7 mouse cellular contexts compared by ENCODE assay signal in genomic region chr11:30444192-30444905, GRCm38 (mm10). TPM values are rescaled to one million over a fixed set of nuclear protein-coding genes. Genes with fewer than 3 reads are reported as not detected.
"Had no signal": no experiment of that assay in that cellular context is flagged by ENCODE, and none has a peak within 500 bp of the region (broad histone marks: within the 10 kb centered on the region; RNA-seq: fewer than 3 reads in every experiment).

No protein-coding gene starts in this region.

RNA-seq across cellular contexts. Expression of gene 4930505A04Rik, which starts 27.3 kb away (rescaled TPM):
- total RNA-seq: heart, postnatal 10 days; heart, postnatal 14 days; heart, postnatal 25 days; heart, postnatal 36 days; heart, postnatal 4 days; hematopoietic stem cell, adult 5-6 weeks; hindbrain, postnatal 0 days had no signal
